Mouse (Mus musculus): Measurements from ENCODE around the gene Ssc5d.

- TF ChIP-seq CTCF (IDR thresholded peaks at IDR 0.05) (no peak), POLR2A (IDR thresholded peaks at IDR 0.05; ENCODE audit: insufficient read depth, low read depth, low read length) (no peak)
Measured at GRCm38 (mm10) chr7:4918681-4919080, 6.9 kb upstream of the Ssc5d start.

Measured in heart, adult 2 months (tissue).